Mouse (Mus musculus): ENCODE results near the gene Lysmd4.

Lysmd4 gene

DNA sequence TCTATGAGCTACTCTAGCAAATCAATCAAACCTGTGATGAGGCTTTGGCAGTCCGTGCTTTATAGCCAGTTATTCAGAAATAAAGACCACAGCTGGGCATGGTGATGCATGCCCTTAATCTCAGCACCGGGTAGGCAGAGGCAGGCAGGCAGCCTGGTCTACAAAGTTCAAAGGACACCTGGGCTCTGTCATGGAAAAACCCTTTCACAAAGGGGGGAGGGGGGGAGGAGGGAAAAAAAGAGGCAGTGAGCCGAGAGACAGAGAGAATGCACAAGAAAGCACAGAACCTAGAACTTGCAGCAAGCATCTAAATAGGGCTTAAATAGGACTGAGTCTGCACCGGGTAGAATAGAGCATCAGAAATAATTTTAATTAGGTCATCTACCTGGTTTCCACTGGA lies 130.6 kb downstream of the Lysmd4 start:
- no peak for DNase-seq

DNA sequence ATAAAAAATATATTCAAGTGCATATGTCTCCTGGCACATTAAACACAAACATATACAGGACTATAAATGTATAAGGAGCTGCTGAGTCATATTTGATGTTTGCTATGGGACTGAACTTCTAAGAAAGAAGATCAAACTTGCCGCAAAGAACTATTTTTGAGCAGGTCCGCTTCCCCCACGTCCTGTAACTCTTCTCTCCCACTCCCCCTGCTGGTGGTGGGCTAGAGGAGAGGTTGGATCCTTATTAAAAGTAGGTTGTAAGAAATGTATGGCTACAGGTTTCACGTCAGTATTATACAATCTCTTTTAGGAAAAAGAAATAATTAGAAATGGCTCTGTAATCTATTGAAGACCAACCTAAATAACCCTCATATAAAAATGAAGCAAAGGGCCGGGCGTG lies 131.3 kb downstream of the Lysmd4 start:
- no peak for DNase-seq

- DNase-seq: no peak
Observed at GRCm38 (mm10) chr7:67355870-67356269, 133.5 kb downstream of the Lysmd4 start.

Data from cerebellum, adult 9-10 months (tissue).